ENCODE assay signal across 26 mouse cellular contexts in the genomic region with DNA sequence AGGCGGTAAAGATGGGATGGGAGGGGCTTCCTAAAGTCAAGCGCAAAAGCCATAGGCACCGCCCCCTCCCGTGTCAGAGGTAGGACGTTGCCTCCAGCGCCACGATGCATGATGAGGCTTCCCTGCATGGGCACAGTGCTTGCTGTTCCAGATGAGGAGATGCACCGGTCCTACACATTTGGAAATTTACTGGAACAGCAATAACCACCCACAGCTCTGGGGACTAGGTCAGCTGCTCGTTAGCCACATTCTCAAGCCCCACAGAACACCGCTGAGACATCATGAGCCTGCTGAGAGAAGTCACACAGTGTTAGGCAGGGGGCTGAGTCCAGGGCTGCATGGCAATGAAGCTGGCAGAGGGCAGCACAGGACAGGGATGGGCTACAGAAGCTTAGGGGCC. TPM values are rescaled to one million over a fixed set of nuclear protein-coding genes. Genes with fewer than 3 reads are reported as not detected.
DNase-seq lines count a peak whose midpoint lies in the region; ATAC-seq and TF ChIP-seq lines count a peak whose summit lies in the region.
"Had no signal": no experiment of that assay in that cellular context is flagged by ENCODE, and none has a peak within 500 bp of the region (broad histone marks: within the 10 kb centered on the region; RNA-seq: fewer than 3 reads in every experiment).

No protein-coding gene starts in this region.

- H3K27me3 ChIP-seq in kidney, adult 2 months (replicated peaks; ENCODE audit: control insufficient read depth, insufficient read depth, low read length) = no peaks in the 10 kb centered on the region
- H3K27me3 ChIP-seq: embryonic facial prominence, embryonic 13.5 days; embryonic facial prominence, embryonic 15.5 days; forebrain, embryonic 12.5 days had no signal

- no peak for DNase-seq in frontal cortex, postnatal 10 days (ENCODE audit: low spot score in 2 of 2)
- no peak for DNase-seq in left cerebral cortex, adult 2 months (ENCODE audit: extremely low spot score in 1 of 2, low spot score in 2 of 2)
- no peak for DNase-seq in left cerebral cortex, postnatal 25 days (ENCODE audit: low spot score in 2 of 2)
- DNase-seq in brain, adult 2 months (ENCODE audit: low read depth, low spot score) = peak; percentile 63
- no peak for DNase-seq in kidney, adult 2 months
- DNase-seq in kidney, adult 18-20 months = no peak
- DNase-seq: adrenal gland, adult 2 months; adrenal gland, postnatal 14 days; adrenal gland, postnatal 36 days; cerebellum, adult 11-12 months; cerebellum, adult 8-10 months; cerebellum, adult 9-11 months; cerebellum, postnatal 14 days; embryo, embryonic 11 days had no signal

- TF ChIP-seq POLR2A in kidney, adult 2 months (IDR thresholded peaks at IDR 0.05; ENCODE audit: low read depth, low read length) = no peak

- intact Hi-C loops in left cerebral cortex, adult 2 months (cut with DNase I) = no loop called here
- intact Hi-C loops in left cerebral cortex, postnatal 25 days (cut with DNase I) = no loop called here

- H3K36me3 ChIP-seq in kidney, adult 2 months (ENCODE audit: control insufficient read depth, insufficient read depth, low read length) = no peaks in the 10 kb centered on the region
- H3K36me3 ChIP-seq: embryonic facial prominence, embryonic 13.5 days; embryonic facial prominence, embryonic 15.5 days; forebrain, embryonic 10.5 days; forebrain, embryonic 12.5 days had no signal

- 85% methylated on average over 10 of the region's 10 CpGs for WGBS in kidney, adult 2 months

- H3K4me3 ChIP-seq in left cerebral cortex, adult 2 months = no peak overlapping the region
- H3K4me3 ChIP-seq in kidney, adult 2 months (ENCODE audit: insufficient read depth, low read depth, low read length) = no peak overlapping the region
- H3K4me3 ChIP-seq: embryonic facial prominence, embryonic 13.5 days; embryonic facial prominence, embryonic 15.5 days; erythroblast, embryonic 14.5 days; forebrain, embryonic 10.5 days; forebrain, embryonic 12.5 days had no signal

- peak overlapping the region; percentile 63 for H3K27ac ChIP-seq in left cerebral cortex, adult 2 months
- no peak overlapping the region for H3K27ac ChIP-seq in kidney, adult 2 months (ENCODE audit: insufficient read depth, low read depth, low read length)
- H3K27ac ChIP-seq: embryonic facial prominence, embryonic 13.5 days; embryonic facial prominence, embryonic 15.5 days; forebrain, embryonic 10.5 days; forebrain, embryonic 12.5 days had no signal

- ATAC-seq in frontal cortex, adult (ENCODE audit: low TSS enrichment) = peak; percentile 55; the same call in 1 of the 2 replicates
- ATAC-seq in megakaryocyte-erythroid progenitor cell, adult 5-6 weeks (replicated peaks; ENCODE audit: low FRiP score, low TSS enrichment, poor library complexity, severe bottlenecking) = 0 out of 2 replicates have a peak, but pooled peaks have one; percentile 10
- ATAC-seq: forebrain, embryonic 14.5 days; forebrain, embryonic 16.5 days had no signal

- TF ChIP-seq CTCF in left cerebral cortex, adult 2 months (IDR thresholded peaks at IDR 0.05) = no peak
- no peak for TF ChIP-seq CTCF in kidney, adult 2 months (conservative IDR thresholded peaks at IDR 0.05; ENCODE audit: insufficient read depth, insufficient read length, low read depth, low read length)

- no peaks in the 10 kb centered on the region for H3K4me1 ChIP-seq in kidney, adult 2 months (ENCODE audit: control insufficient read depth, insufficient read depth, low read length)

RNA-seq across cellular contexts. Expression of a gene that starts 39.9 kb away (rescaled TPM):
- total RNA-seq in left cerebral cortex, adult 2 months (2021) = 100 to 1,000 TPM; 345 to 353 TPM
- 100 to 1,000 TPM; 328 to 335 TPM for total RNA-seq in left cerebral cortex, postnatal 25 days (2021)
- not detected in 2 replicates for total RNA-seq in megakaryocyte-erythroid progenitor cell, adult 5-6 weeks (2014; fragmentation: Nextera tagmentation)
- total RNA-seq in megakaryocyte-erythroid progenitor cell, adult 5-6 weeks (2017) = not detected in 2 replicates
- polyA plus RNA-seq in kidney, adult 2 months (2012; rRNA removed) = 0.27 TPM in 2 replicates
- total RNA-seq: common myeloid progenitor, adult 5-6 weeks; MEL had no signal
- polyA plus RNA-seq: C2C12 had no signal

Comparison
In these comparisons a context has a peak if more than half of its experiments do, and no peak if none do; other contexts are left out.
1. RNA of a gene that starts 39.9 kb away (total RNA-seq): 345 to 353 TPM in left cerebral cortex, adult 2 months and 328 to 335 TPM in left cerebral cortex, postnatal 25 days; not detected in megakaryocyte-erythroid progenitor cell, adult 5-6 weeks; every median in the first group is over 100 times any median in the second.